Mouse (Mus musculus) forebrain, embryonic 14.5 days (tissue): ENCODE data around the gene Akap2. TPM values are rescaled to one million over a fixed set of nuclear protein-coding genes. Genes with fewer than 3 reads are reported as not detected.

ENCODE experiments used
- ATAC-seq: fragments of 200-750 bp; cut with Nextera tagmentation; 2 replicates; pipeline ENCODE4 v1.8.0; 2017; ENCODE audit warnings: mild to moderate bottlenecking, moderate library complexity
- DNase-seq: peaks from one replicate; pipeline ENCODE4 v3.0.0-alpha.2; 2015; ENCODE audit warnings: low spot score
- H3K27ac ChIP-seq: fragments of 300-500 bp; sonication (generic); 2 replicates; pipeline ENCODE4 v1.5.1; 2014; ENCODE audit warnings: low read depth, mild to moderate bottlenecking, control low read depth, low read length, moderate library complexity
- H3K27me3 ChIP-seq: fragments of 300-500 bp; sonication (generic); replicated peaks from 2 replicates; pipeline ENCODE4 v1.6.1; 2014; ENCODE audit warnings: low read length, control low read depth, mixed read lengths; ENCODE audit not compliant: control insufficient read depth, insufficient read depth
- H3K36me3 ChIP-seq: fragments of 300-500 bp; sonication (generic); 2 replicates; pipeline ENCODE4 v1.6.1; 2014; ENCODE audit warnings: low read length, control low read depth; ENCODE audit not compliant: control insufficient read depth, insufficient read depth
- H3K4me1 ChIP-seq: fragments of 300-500 bp; sonication (generic); 2 replicates; pipeline ENCODE4 v1.6.1; 2014; ENCODE audit warnings: antibody characterized with exemption, low read length, control low read depth; ENCODE audit not compliant: control insufficient read depth, insufficient read depth
- H3K4me2 ChIP-seq: fragments of 300-500 bp; sonication (generic); 2 replicates; pipeline ENCODE4 v1.6.1; 2014; ENCODE audit warnings: mild to moderate bottlenecking, control low read depth, low read length
- H3K4me3 ChIP-seq: fragments of 300-500 bp; sonication (generic); 2 replicates; pipeline ENCODE4 v1.5.1; 2014; ENCODE audit warnings: low read depth, low read length, control low read depth
- H3K9ac ChIP-seq: fragments of 300-500 bp; sonication (generic); 2 replicates; pipeline ENCODE4 v1.6.1; 2014; ENCODE audit warnings: mild to moderate bottlenecking, low read length, control low read depth, moderate library complexity
- H3K9me3 ChIP-seq: fragments of 300-500 bp; sonication (generic); replicated peaks from 2 replicates; pipeline ENCODE4 v1.6.1; 2016; ENCODE audit warnings: low read length, control low read depth, mixed read lengths; ENCODE audit not compliant: control insufficient read depth
- WGBS: fragments of 180-500 bp; shearing (Covaris S2); extraction: QIAGEN DNeasy Blood & Tissue Kit; methylation state at CpG from one replicate; pipeline ENCODE4 v1.1.7; 2014; 5-methylcytosine and 5-hydroxymethylcytosine counted together
- polyA plus RNA-seq: library from polyadenylated mRNA; unstranded; fragments of >200 nt; fragmentation: Nextera tagmentation; extraction: Ambion mirVana; gene quantifications from 2 replicates; pipeline ENCODE4 v1.2.1, GENCODE M21; 2014

Gene Akap2
- polyA plus RNA-seq, 1 experiment from 2014 or later = 5.0 TPM

GRCm38 (mm10) chr4:57789118-57789517 is 71.7 kb downstream of the Akap2 start:
- ATAC-seq = no peak
- no peak for DNase-seq
- Histone ChIP-seq H3K4me2 (no peak overlapping the region), H3K36me3 (no peaks in the 10 kb centered on the region), H3K27ac (no peak overlapping the region), H3K4me1 (peaks cover 2% of the 10 kb centered on the region; the same call in 1 of the 2 replicates), H3K4me3 (no peak overlapping the region), H3K27me3 (no peaks in the 10 kb centered on the region), H3K9me3 (no peaks in the 10 kb centered on the region), H3K9ac (no peak overlapping the region)

- Histone ChIP-seq H3K27ac (no peak overlapping the region), H3K9me3 (no peaks in the 10 kb centered on the region), H3K4me2 (no peak overlapping the region), H3K4me3 (no peak overlapping the region), H3K27me3 (no peaks in the 10 kb centered on the region), H3K9ac (no peak overlapping the region), H3K36me3 (no peaks in the 10 kb centered on the region), H3K4me1 (no peaks in the 10 kb centered on the region; the same call in 1 of the 2 replicates)
- 60% methylated on average over 8 of the region's 8 CpGs for WGBS
- no peak for DNase-seq
- no peak for ATAC-seq
Measured at GRCm38 (mm10) chr4:57793989-57794388, 76.5 kb downstream of the Akap2 start.

GRCm38 (mm10) chr4:57794547-57794946 is 77.1 kb downstream of the Akap2 start:
- no peak overlapping the region for H3K4me2 ChIP-seq
- H3K27me3 ChIP-seq = no peaks in the 10 kb centered on the region
- no peak overlapping the region for H3K4me3 ChIP-seq
- WGBS = 30% methylated on average over 3 of the region's 3 CpGs
- H3K4me1 ChIP-seq = no peaks in the 10 kb centered on the region; the same call in 1 of the 2 replicates
- H3K27ac ChIP-seq = no peak overlapping the region
- DNase-seq = no peak
- H3K9me3 ChIP-seq = no peaks in the 10 kb centered on the region
- no peaks in the 10 kb centered on the region for H3K36me3 ChIP-seq
- no peak for ATAC-seq
- H3K9ac ChIP-seq = no peak overlapping the region

GRCm38 (mm10) chr4:57797548-57798285 is 80.3 kb downstream of the Akap2 start:
- Histone ChIP-seq H3K9me3 (no peaks in the 10 kb centered on the region), H3K9ac (no peak overlapping the region), H3K4me3 (no peak overlapping the region), H3K4me2 (no peak overlapping the region), H3K36me3 (no peaks in the 10 kb centered on the region), H3K27me3 (no peaks in the 10 kb centered on the region), H3K27ac (no peak overlapping the region), H3K4me1 (no peaks in the 10 kb centered on the region; the same call in 1 of the 2 replicates)
- WGBS = 82% methylated on average over 9 of the region's 9 CpGs
- ATAC-seq = no peak
- no peak for DNase-seq

- H3K9ac ChIP-seq = no peak overlapping the region
- 14% methylated on average over 10 of the region's 10 CpGs for WGBS
- DNase-seq (no peak), ATAC-seq (no peak)
- no peak overlapping the region for H3K27ac ChIP-seq
- H3K4me3 ChIP-seq = no peak overlapping the region
- H3K36me3 ChIP-seq = no peaks in the 10 kb centered on the region
- H3K27me3 ChIP-seq = no peaks in the 10 kb centered on the region
- no peaks in the 10 kb centered on the region; the same call in 1 of the 2 replicates for H3K4me1 ChIP-seq
- H3K4me2 ChIP-seq = no peak overlapping the region
- no peaks in the 10 kb centered on the region for H3K9me3 ChIP-seq
Measured at GRCm38 (mm10) chr4:57798286-57799018, 81.0 kb downstream of the Akap2 start.

- Histone ChIP-seq H3K4me3 (no peak overlapping the region), H3K27ac (no peak overlapping the region), H3K4me2 (no peak overlapping the region), H3K9ac (no peak overlapping the region), H3K36me3 (no peaks in the 10 kb centered on the region), H3K4me1 (no peaks in the 10 kb centered on the region; the same call in 1 of the 2 replicates), H3K27me3 (no peaks in the 10 kb centered on the region), H3K9me3 (no peaks in the 10 kb centered on the region)
- WGBS = 65% methylated on average over 1 of the region's 1 CpGs
- ATAC-seq = no peak
- DNase-seq = no peak
Measured at GRCm38 (mm10) chr4:57799297-57799696, 81.8 kb downstream of the Akap2 start.

GRCm38 (mm10) chr4:57801239-57801638 is 83.8 kb downstream of the Akap2 start:
- DNase-seq (no peak), ATAC-seq (no peak)
- no peaks in the 10 kb centered on the region; the same call in 1 of the 2 replicates for H3K4me1 ChIP-seq
- H3K4me3 ChIP-seq = no peak overlapping the region
- H3K4me2 ChIP-seq = no peak overlapping the region
- H3K9me3 ChIP-seq = no peaks in the 10 kb centered on the region
- WGBS = 87% methylated on average over 7 of the region's 7 CpGs
- H3K9ac ChIP-seq = no peak overlapping the region
- no peaks in the 10 kb centered on the region for H3K36me3 ChIP-seq
- no peak overlapping the region for H3K27ac ChIP-seq
- H3K27me3 ChIP-seq = no peaks in the 10 kb centered on the region

GRCm38 (mm10) chr4:57801986-57802385 is 84.5 kb downstream of the Akap2 start:
- WGBS = 91% methylated on average over 5 of the region's 5 CpGs
- no peak for DNase-seq

GRCm38 (mm10) chr4:57802411-57802810 is 85.0 kb downstream of the Akap2 start:
- no peak overlapping the region for H3K27ac ChIP-seq
- no peaks in the 10 kb centered on the region for H3K9me3 ChIP-seq
- no peaks in the 10 kb centered on the region; the same call in 1 of the 2 replicates for H3K4me1 ChIP-seq
- H3K36me3 ChIP-seq = no peaks in the 10 kb centered on the region
- 86% methylated on average over 3 of the region's 3 CpGs for WGBS
- H3K27me3 ChIP-seq = no peaks in the 10 kb centered on the region
- no peak overlapping the region for H3K4me3 ChIP-seq
- no peak overlapping the region for H3K4me2 ChIP-seq
- ATAC-seq (no peak), DNase-seq (no peak)
- no peak overlapping the region for H3K9ac ChIP-seq

More at GRCm38 (mm10) chr4:57801986-57802385, 84.5 kb downstream of the Akap2 start:
- no peaks in the 10 kb centered on the region; the same call in 1 of the 2 replicates for H3K4me1 ChIP-seq
- no peak for ATAC-seq
- no peak overlapping the region for H3K27ac ChIP-seq
- H3K27me3 ChIP-seq = no peaks in the 10 kb centered on the region
- no peaks in the 10 kb centered on the region for H3K9me3 ChIP-seq
- H3K4me2 ChIP-seq = no peak overlapping the region
- H3K9ac ChIP-seq = no peak overlapping the region
- no peaks in the 10 kb centered on the region for H3K36me3 ChIP-seq
- H3K4me3 ChIP-seq = no peak overlapping the region
